Mouse (Mus musculus) limb, embryonic 10.5 days (tissue): ENCODE data around the gene Nxpe3. TPM values are rescaled to one million over a fixed set of nuclear protein-coding genes. Genes with fewer than 3 reads are reported as not detected.

Experiments used
- DNase-seq: peaks from one replicate; pipeline ENCODE4 v3.0.0-alpha.2; 2017; ENCODE audit warnings: low spot score
- H3K27ac ChIP-seq: fragments of 300-500 bp; sonication (generic); 2 replicates; pipeline ENCODE4 v1.5.1; 2016; ENCODE audit warnings: mild to moderate bottlenecking
- H3K27me3 ChIP-seq: fragments of 300-500 bp; sonication (generic); 2 replicates; pipeline ENCODE4 v1.6.1; 2016; ENCODE audit warnings: low read depth, mild to moderate bottlenecking; ENCODE audit not compliant: poor library complexity, severe bottlenecking
- H3K36me3 ChIP-seq: fragments of 300-500 bp; sonication (generic); 2 replicates; pipeline ENCODE4 v1.6.1; 2016; ENCODE audit warnings: mild to moderate bottlenecking, moderate library complexity
- H3K4me1 ChIP-seq: fragments of 300-500 bp; sonication (generic); 2 replicates; pipeline ENCODE4 v1.6.1; 2016
- H3K4me3 ChIP-seq: fragments of 300-500 bp; sonication (generic); 2 replicates; pipeline ENCODE4 v1.5.1; 2016; ENCODE audit warnings: mild to moderate bottlenecking, moderate library complexity
- H3K9me3 ChIP-seq: fragments of 300-500 bp; sonication (generic); replicated peaks from 2 replicates; pipeline ENCODE4 v1.6.1; 2016; ENCODE audit warnings: mild to moderate bottlenecking
- whole genome bisulfite sequencing: fragments of 180-500 bp; shearing (Covaris S2); methylation state at CpG from one replicate; pipeline ENCODE4 v1.1.7; 2016; 5-methylcytosine and 5-hydroxymethylcytosine counted together
- polyA plus RNA-seq: library from polyadenylated mRNA; unstranded; fragments of >200 nt; fragmentation: Nextera tagmentation; extraction: Ambion mirVana; gene quantifications from 2 replicates; pipeline ENCODE4 v1.2.1, GENCODE M21; 2016

Gene Nxpe3
- polyA plus RNA-seq, 1 experiment from 2014 or later, result 0.55 TPM

GRCm38 (mm10) chr16:55821571-55821981 is 73.5 kb downstream of the Nxpe3 start:
- under 1% methylated on average over 40 of the region's 40 CpGs for WGBS
- Histone ChIP-seq H3K27ac (peak overlapping the region; percentile 94), H3K4me1 (peaks cover 46% of the 10 kb centered on the region)

GRCm38 (mm10) chr16:55820916-55821570 is 74.0 kb downstream of the Nxpe3 start:
- Histone ChIP-seq H3K27ac (peak overlapping the region; percentile 94), H3K9me3 (no peaks in the 10 kb centered on the region), H3K27me3 (no peaks in the 10 kb centered on the region), H3K36me3 (peaks cover 27% of the 10 kb centered on the region), H3K4me3 (peak overlapping the region; percentile 84), H3K4me1 (peaks cover 46% of the 10 kb centered on the region)
- no peak for DNase-seq
- WGBS, result 20% methylated on average over 20 of the region's 20 CpGs

More at GRCm38 (mm10) chr16:55821571-55821981, 73.5 kb downstream of the Nxpe3 start:
- no peaks in the 10 kb centered on the region for H3K27me3 ChIP-seq
- DNase-seq, result no peak
- H3K36me3 ChIP-seq, result peaks cover 21% of the 10 kb centered on the region
- H3K4me3 ChIP-seq, result peak overlapping the region; percentile 84
- no peaks in the 10 kb centered on the region for H3K9me3 ChIP-seq

GRCm38 (mm10) chr16:55820161-55820915 is 74.7 kb downstream of the Nxpe3 start:
- no peak overlapping the region for H3K27ac ChIP-seq
- H3K27me3 ChIP-seq, result no peaks in the 10 kb centered on the region
- H3K9me3 ChIP-seq, result no peaks in the 10 kb centered on the region
- peaks cover 34% of the 10 kb centered on the region for H3K36me3 ChIP-seq
- H3K4me1 ChIP-seq, result peaks cover 46% of the 10 kb centered on the region
- peak overlapping the region; percentile 84 for H3K4me3 ChIP-seq
- no peak for DNase-seq
- 70% methylated on average over 13 of the region's 13 CpGs for WGBS

GRCm38 (mm10) chr16:55819186-55819861 is 75.8 kb downstream of the Nxpe3 start:
- no peak overlapping the region for H3K27ac ChIP-seq
- DNase-seq, result no peak
- H3K4me3 ChIP-seq, result no peak overlapping the region
- peaks cover 44% of the 10 kb centered on the region for H3K36me3 ChIP-seq
- no peaks in the 10 kb centered on the region for H3K27me3 ChIP-seq
- H3K4me1 ChIP-seq, result peaks cover 39% of the 10 kb centered on the region
- no peaks in the 10 kb centered on the region for H3K9me3 ChIP-seq
- WGBS, result 92% methylated on average over 15 of the region's 15 CpGs

DNA sequence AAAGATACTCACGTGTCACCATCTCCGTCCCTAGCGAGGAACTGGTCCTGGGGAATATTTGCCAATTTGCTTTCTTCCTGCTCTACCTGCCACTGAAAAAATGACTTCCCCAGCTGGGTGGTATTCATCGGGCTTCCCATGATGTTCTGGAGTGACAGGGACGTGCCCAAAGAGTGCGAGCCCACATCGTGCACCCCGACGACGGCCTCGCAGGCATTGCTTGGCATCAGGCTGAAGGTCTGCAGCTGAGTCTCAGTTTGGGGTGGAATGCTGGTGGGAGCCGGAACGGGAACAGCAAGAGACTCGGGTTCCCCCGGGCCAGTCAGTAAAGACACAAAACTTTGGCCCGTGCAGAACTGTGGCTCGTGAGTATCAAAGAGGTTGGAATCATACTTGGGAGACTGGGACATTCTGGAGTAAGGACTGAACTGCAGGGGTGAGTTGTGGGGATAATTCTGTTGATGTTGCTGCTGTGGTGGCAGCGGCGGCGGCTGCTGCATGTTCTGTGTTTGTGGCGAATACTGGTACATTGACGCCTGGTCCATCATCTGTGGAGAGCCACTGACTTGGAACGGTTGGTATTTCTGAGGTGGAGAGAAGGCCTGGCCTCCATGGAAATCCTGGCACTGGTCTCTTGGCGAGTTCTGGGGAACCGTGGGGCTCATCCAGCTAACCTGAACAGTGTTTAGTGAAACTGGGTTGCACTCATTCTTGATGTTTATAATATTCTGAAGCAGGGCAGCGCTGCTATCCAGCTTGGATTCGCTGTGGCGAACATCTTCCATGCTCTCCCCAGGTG is 77.2 kb downstream of the Nxpe3 start:
- Histone ChIP-seq H3K36me3 (peaks cover 58% of the 10 kb centered on the region), H3K27ac (no peak overlapping the region), H3K9me3 (no peaks in the 10 kb centered on the region)

DNA sequence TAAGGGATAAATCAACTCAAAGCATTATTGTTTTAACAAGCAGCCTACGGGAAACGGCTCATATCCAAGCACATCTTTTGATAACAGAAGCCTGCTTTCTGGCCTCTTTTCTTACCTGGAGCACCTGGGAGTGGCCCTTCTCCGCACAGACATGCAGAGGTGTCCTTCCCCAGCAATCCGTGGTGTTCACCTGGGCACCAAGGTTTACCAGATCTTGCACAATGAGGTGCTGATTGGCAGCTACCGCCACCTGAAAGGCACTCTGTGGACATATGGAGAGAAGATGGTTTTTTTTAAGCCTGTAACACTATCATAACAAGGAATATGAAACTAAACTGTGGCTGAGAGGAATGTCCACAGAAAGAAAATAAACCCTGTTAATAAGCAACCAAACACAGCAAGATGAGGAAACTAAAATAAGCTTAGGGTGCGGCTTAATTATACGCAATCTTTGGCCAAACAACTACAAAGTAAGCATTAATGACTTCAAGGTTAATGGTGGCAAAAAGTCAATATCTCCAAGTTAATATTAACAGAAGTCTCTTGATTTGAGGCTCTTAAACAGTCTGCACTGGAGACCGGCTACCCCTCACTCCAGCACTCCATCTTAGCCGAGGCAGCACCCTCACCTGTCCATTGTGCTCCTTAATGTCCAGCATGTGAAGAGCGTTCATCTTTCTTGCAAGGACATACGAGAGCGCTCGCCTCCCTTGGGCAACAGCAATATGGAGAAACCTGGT is 78.7 kb downstream of the Nxpe3 start:
- peaks cover 71% of the 10 kb centered on the region for H3K36me3 ChIP-seq
- no peak for DNase-seq
- H3K9me3 ChIP-seq, result no peaks in the 10 kb centered on the region
- no peak overlapping the region for H3K4me3 ChIP-seq
- no peaks in the 10 kb centered on the region for H3K27me3 ChIP-seq
- WGBS, result 95% methylated on average over 13 of the region's 13 CpGs
- no peak overlapping the region for H3K27ac ChIP-seq
- peaks cover 17% of the 10 kb centered on the region for H3K4me1 ChIP-seq

More for the DNA sequence above, 77.2 kb downstream of the Nxpe3 start:
- no peaks in the 10 kb centered on the region for H3K27me3 ChIP-seq
- no peak overlapping the region for H3K4me3 ChIP-seq
- no peak for DNase-seq
- H3K4me1 ChIP-seq, result peaks cover 25% of the 10 kb centered on the region
- WGBS, result 96% methylated on average over 28 of the region's 28 CpGs

- H3K36me3 ChIP-seq, result peaks cover 78% of the 10 kb centered on the region
- no peak overlapping the region for H3K27ac ChIP-seq
- H3K9me3 ChIP-seq, result no peaks in the 10 kb centered on the region
- WGBS, result 86% methylated on average over 14 of the region's 14 CpGs
- H3K4me3 ChIP-seq, result no peak overlapping the region
- H3K4me1 ChIP-seq, result peaks cover 9% of the 10 kb centered on the region
- DNase-seq, result no peak
- H3K27me3 ChIP-seq, result no peaks in the 10 kb centered on the region
Observed at GRCm38 (mm10) chr16:55815466-55815865, 79.6 kb downstream of the Nxpe3 start.

DNA sequence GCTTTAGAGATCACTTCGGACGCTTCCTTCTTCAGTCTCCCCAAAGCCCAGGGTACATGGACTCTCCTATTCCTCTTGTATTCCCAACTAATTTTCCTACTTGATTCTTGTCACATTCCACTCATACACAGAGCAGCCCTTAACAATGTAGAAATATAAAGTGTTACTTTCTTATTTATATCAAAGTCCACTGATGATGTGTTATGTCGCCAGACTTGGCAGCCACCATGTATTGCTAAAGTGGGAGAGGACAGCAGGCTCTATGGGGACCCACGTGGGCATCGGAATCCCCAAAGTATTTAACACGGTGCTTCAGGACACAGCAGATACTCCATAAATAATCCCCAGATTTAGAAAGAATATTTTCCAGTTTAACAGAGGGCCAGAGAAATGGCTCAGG is 80.4 kb downstream of the Nxpe3 start:
- H3K27ac ChIP-seq, result no peak overlapping the region
- no peaks in the 10 kb centered on the region for H3K9me3 ChIP-seq
- DNase-seq, result no peak
- H3K4me3 ChIP-seq, result no peak overlapping the region
- no peaks in the 10 kb centered on the region for H3K27me3 ChIP-seq
- 95% methylated on average over 6 of the region's 6 CpGs for WGBS
- peaks cover 4% of the 10 kb centered on the region for H3K4me1 ChIP-seq
- H3K36me3 ChIP-seq, result peaks cover 84% of the 10 kb centered on the region

DNA sequence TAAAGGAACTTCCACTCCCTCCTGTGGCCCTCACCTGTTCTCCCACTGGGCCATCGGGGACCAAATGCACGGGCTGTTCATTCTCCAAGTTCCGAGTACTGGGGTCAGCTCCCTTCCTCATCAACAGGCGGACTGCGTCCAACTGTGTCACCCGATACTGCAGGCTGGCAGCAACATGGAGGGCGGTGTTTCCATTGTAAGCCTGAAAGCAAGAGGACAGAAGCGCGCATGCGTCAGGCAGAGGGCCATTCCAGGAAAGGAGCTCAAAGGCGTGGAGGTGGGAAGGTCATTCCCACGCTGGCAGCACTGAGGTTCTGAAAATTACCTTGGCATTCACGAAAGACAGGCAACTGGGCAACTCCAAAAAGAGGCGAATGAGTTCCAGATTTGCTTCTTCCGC is 81.2 kb downstream of the Nxpe3 start:
- 90% methylated on average over 15 of the region's 15 CpGs for WGBS
- Histone ChIP-seq H3K36me3 (peaks cover 84% of the 10 kb centered on the region), H3K4me3 (no peak overlapping the region), H3K27me3 (no peaks in the 10 kb centered on the region), H3K27ac (no peak overlapping the region), H3K9me3 (no peaks in the 10 kb centered on the region), H3K4me1 (no peaks in the 10 kb centered on the region)
- no peak for DNase-seq

DNA sequence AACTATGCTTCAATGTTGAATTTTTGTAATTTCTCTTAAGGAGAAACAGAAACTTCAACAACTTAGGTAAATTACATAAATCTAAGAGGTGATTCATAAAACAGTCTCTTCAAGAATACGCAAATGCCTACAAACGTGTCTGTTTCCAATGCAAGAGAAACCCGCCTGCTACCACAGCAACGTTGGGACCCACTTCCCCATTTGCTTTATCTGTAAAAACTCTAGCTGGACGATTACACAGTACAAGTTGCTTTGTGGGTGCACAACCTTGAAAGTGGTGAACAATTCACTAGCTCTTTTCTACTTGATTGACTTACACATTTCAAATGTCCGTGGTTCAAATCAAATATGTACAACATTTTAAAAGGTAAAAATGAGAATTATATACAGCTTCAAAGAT is 83.3 kb downstream of the Nxpe3 start:
- Histone ChIP-seq H3K9me3 (no peaks in the 10 kb centered on the region), H3K36me3 (peaks cover 65% of the 10 kb centered on the region), H3K4me1 (no peaks in the 10 kb centered on the region), H3K27ac (no peak overlapping the region), H3K27me3 (no peaks in the 10 kb centered on the region), H3K4me3 (no peak overlapping the region)
- WGBS, result 91% methylated on average over 6 of the region's 6 CpGs
- no peak for DNase-seq

DNA sequence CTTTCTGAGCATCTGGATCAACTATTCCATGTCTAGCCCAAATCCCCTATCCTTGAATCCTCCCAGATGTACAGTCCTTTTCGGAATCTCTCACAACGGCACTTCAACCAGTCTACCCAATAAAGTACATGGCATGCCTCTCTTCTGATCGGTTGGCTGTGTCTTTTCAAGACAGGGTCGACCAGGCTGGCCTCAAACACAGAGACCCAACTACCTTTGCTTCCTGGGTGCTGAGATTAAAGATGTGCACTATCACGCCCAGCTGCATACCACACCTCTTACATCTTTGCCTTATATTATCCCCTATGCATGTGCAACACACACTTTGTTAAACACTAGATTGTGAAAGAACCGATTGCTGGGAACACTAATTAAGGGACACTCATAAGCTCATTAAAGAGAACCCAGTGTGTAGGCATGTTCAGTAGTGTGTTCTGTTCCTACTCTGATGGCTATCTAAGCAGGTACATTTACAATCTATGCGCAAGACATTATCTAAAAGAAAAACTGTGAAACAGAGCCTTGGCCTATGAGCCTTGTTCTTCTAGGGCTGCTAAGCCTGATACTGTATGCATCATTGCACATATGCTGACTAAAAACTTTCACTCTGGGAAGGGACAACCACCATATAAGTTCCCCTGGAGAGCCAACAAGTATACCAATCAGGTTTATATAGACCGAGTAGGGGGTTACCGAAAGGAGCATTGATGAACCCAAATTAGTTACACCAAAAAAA is 85.1 kb downstream of the Nxpe3 start:
- Histone ChIP-seq H3K4me3 (no peak overlapping the region), H3K36me3 (peaks cover 47% of the 10 kb centered on the region), H3K27me3 (no peaks in the 10 kb centered on the region), H3K27ac (no peak overlapping the region), H3K4me1 (no peaks in the 10 kb centered on the region), H3K9me3 (no peaks in the 10 kb centered on the region)
- no peak for DNase-seq
- WGBS, result 97% methylated on average over 9 of the region's 9 CpGs
